Mouse (Mus musculus) heart, embryonic 11.5 days (tissue): ENCODE measurements around the gene Pam. TPM values are rescaled to one million over a fixed set of nuclear protein-coding genes. Genes with fewer than 3 reads are reported as not detected.

Experiments used
- ATAC-seq: fragments of 200-750 bp; cut with Nextera tagmentation; replicated peaks from 2 replicates; pipeline ENCODE4 v1.8.0; 2017; ENCODE audit warnings: moderate library complexity; ENCODE audit not compliant: insufficient number of reproducible peaks, low FRiP score, low TSS enrichment
- H3K27ac ChIP-seq: fragments of 300-500 bp; sonication (generic); 2 replicates; pipeline ENCODE4 v1.5.1; 2014; ENCODE audit warnings: mild to moderate bottlenecking, low read depth, low read length
- H3K27me3 ChIP-seq: fragments of 300-500 bp; sonication (generic); 2 replicates; pipeline ENCODE4 v1.6.1; 2014; ENCODE audit warnings: mild to moderate bottlenecking, low read length, mixed read lengths; ENCODE audit not compliant: control insufficient read depth, insufficient read depth
- H3K36me3 ChIP-seq: fragments of 300-500 bp; sonication (generic); 2 replicates; pipeline ENCODE4 v1.6.1; 2014; ENCODE audit warnings: mild to moderate bottlenecking, low read length, moderate library complexity, mixed read lengths; ENCODE audit not compliant: control insufficient read depth, insufficient read depth
- H3K4me1 ChIP-seq: fragments of 300-500 bp; sonication (generic); 2 replicates; pipeline ENCODE4 v1.6.1; 2014; ENCODE audit warnings: low read length; ENCODE audit not compliant: control insufficient read depth, insufficient read depth
- H3K4me2 ChIP-seq: fragments of 300-500 bp; sonication (generic); 2 replicates; pipeline ENCODE4 v1.6.1; 2014; ENCODE audit warnings: mild to moderate bottlenecking, moderate library complexity
- H3K4me3 ChIP-seq: fragments of 300-500 bp; sonication (generic); 2 replicates; pipeline ENCODE4 v1.5.1; 2014; ENCODE audit warnings: low read depth, low read length
- H3K9ac ChIP-seq: fragments of 300-500 bp; sonication (generic); 2 replicates; pipeline ENCODE4 v1.6.1; 2014; ENCODE audit warnings: mild to moderate bottlenecking, low read depth, low read length, moderate library complexity
- H3K9me3 ChIP-seq: fragments of 300-500 bp; sonication (generic); replicated peaks from 2 replicates; pipeline ENCODE4 v1.6.1; 2016; ENCODE audit warnings: low read length; ENCODE audit not compliant: control insufficient read depth
- WGBS: fragments of 180-500 bp; shearing (Covaris S2); extraction: QIAGEN DNeasy Blood & Tissue Kit; methylation state at CpG from one replicate; pipeline ENCODE4 v1.1.7; 2014; ENCODE audit not compliant: insufficient replicate concordance; 5-methylcytosine and 5-hydroxymethylcytosine counted together
- polyA plus RNA-seq: library from polyadenylated mRNA; unstranded; fragments of >200 nt; fragmentation: Nextera tagmentation; extraction: Ambion mirVana; gene quantifications from 2 replicates; pipeline ENCODE4 v1.2.1, GENCODE M21; 2014

Pam gene
- polyA plus RNA-seq, 1 experiment from 2014 or later = 317 TPM

DNA sequence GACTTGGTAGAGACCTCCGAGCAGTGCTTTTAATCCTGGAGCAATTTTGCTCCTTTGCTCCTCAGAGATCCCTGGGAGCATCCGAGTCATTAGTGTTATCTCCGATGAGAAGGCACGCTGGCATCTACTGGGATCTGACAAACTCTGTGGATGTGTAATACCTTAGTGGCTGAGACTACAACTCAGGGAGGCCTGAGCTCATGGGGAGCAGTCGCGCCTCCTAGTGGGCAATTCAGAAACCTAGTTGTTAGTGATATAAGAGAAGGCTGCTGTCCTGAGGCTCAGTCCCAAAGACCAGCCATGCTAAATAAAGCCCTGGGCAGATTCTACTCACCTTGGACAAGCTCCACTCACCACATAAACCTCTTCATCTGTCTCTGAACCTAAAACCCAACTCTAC, 23.4 kb downstream of the Pam start:
- Histone ChIP-seq H3K27me3 (no peaks in the 10 kb centered on the region), H3K4me1 (peaks cover 5% of the 10 kb centered on the region; the same call in 1 of the 2 replicates), H3K9ac (no peak overlapping the region), H3K4me3 (no peak overlapping the region), H3K36me3 (no peaks in the 10 kb centered on the region), H3K4me2 (no peak overlapping the region), H3K27ac (no peak overlapping the region), H3K9me3 (no peaks in the 10 kb centered on the region)
- 49% methylated on average over 6 of the region's 6 CpGs for WGBS
- no peak for ATAC-seq

GRCm38 (mm10) chr1:98071436-98071835, 24.0 kb downstream of the Pam start:
- Histone ChIP-seq H3K27ac (0 out of 2 replicates have a peak overlapping the region, but pooled peaks have one; percentile 10), H3K9ac (no peak overlapping the region), H3K36me3 (no peaks in the 10 kb centered on the region), H3K4me3 (no peak overlapping the region), H3K9me3 (no peaks in the 10 kb centered on the region), H3K27me3 (no peaks in the 10 kb centered on the region), H3K4me2 (no peak overlapping the region), H3K4me1 (peaks cover 5% of the 10 kb centered on the region; the same call in 1 of the 2 replicates)
- no peak for ATAC-seq
- WGBS = 84% methylated on average over 9 of the region's 9 CpGs

GRCm38 (mm10) chr1:98070743-98071325, 24.6 kb downstream of the Pam start:
- no peak overlapping the region for H3K4me2 ChIP-seq
- WGBS = 46% methylated on average over 5 of the region's 5 CpGs
- no peak overlapping the region for H3K4me3 ChIP-seq
- no peak overlapping the region for H3K9ac ChIP-seq
- H3K27ac ChIP-seq = 0 out of 2 replicates have a peak overlapping the region, but pooled peaks have one; percentile 22
- no peaks in the 10 kb centered on the region for H3K36me3 ChIP-seq
- no peak for ATAC-seq
- H3K4me1 ChIP-seq = peaks cover 5% of the 10 kb centered on the region; the same call in 1 of the 2 replicates
- H3K9me3 ChIP-seq = no peaks in the 10 kb centered on the region
- no peaks in the 10 kb centered on the region for H3K27me3 ChIP-seq

- no peak overlapping the region for H3K4me2 ChIP-seq
- no peaks in the 10 kb centered on the region for H3K27me3 ChIP-seq
- no peak overlapping the region for H3K9ac ChIP-seq
- peaks cover 5% of the 10 kb centered on the region; the same call in 1 of the 2 replicates for H3K4me1 ChIP-seq
- WGBS = 84% methylated on average over 4 of the region's 4 CpGs
- H3K4me3 ChIP-seq = no peak overlapping the region
- H3K36me3 ChIP-seq = no peaks in the 10 kb centered on the region
- H3K9me3 ChIP-seq = no peaks in the 10 kb centered on the region
- ATAC-seq = no peak
- H3K27ac ChIP-seq = no peak overlapping the region
These were observed 27.3 kb downstream of the Pam start for GRCm38 (mm10) chr1:98068177-98068576.

DNA sequence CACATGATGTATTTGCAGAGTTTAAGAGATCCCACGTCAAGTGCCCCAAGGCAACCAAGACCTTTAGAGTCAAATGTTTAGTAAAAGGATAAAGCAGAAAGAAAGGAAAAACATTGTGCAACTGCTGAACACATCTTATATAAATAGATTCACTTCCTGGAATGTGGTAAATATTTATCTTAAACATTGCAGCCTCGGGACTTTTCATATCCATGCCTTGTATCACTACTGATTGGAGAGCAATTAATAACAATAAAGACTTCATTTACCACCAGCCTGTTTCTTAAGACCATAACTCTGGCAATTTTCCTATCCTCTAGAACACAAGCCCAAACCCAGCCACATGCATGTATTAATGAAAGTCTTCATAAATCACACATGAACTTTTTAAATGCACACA, 33.4 kb downstream of the Pam start:
- 42% methylated on average over 2 of the region's 2 CpGs for WGBS
- no peak for ATAC-seq
- no peak overlapping the region for H3K4me3 ChIP-seq
- H3K4me1 ChIP-seq = no peaks in the 10 kb centered on the region; the same call in 1 of the 2 replicates
- H3K36me3 ChIP-seq = no peaks in the 10 kb centered on the region
- H3K9me3 ChIP-seq = no peaks in the 10 kb centered on the region
- H3K27me3 ChIP-seq = no peaks in the 10 kb centered on the region
- H3K27ac ChIP-seq = no peak overlapping the region
- H3K9ac ChIP-seq = no peak overlapping the region
- no peak overlapping the region for H3K4me2 ChIP-seq

GRCm38 (mm10) chr1:98059401-98059800, 36.0 kb downstream of the Pam start:
- H3K9me3 ChIP-seq = no peaks in the 10 kb centered on the region
- no peaks in the 10 kb centered on the region; the same call in 1 of the 2 replicates for H3K4me1 ChIP-seq
- 38% methylated on average over 1 of the region's 1 CpGs for WGBS
- H3K36me3 ChIP-seq = no peaks in the 10 kb centered on the region
- no peak overlapping the region for H3K4me2 ChIP-seq
- H3K9ac ChIP-seq = no peak overlapping the region
- no peak for ATAC-seq
- H3K27me3 ChIP-seq = no peaks in the 10 kb centered on the region
- no peak overlapping the region for H3K27ac ChIP-seq
- no peak overlapping the region for H3K4me3 ChIP-seq

DNA sequence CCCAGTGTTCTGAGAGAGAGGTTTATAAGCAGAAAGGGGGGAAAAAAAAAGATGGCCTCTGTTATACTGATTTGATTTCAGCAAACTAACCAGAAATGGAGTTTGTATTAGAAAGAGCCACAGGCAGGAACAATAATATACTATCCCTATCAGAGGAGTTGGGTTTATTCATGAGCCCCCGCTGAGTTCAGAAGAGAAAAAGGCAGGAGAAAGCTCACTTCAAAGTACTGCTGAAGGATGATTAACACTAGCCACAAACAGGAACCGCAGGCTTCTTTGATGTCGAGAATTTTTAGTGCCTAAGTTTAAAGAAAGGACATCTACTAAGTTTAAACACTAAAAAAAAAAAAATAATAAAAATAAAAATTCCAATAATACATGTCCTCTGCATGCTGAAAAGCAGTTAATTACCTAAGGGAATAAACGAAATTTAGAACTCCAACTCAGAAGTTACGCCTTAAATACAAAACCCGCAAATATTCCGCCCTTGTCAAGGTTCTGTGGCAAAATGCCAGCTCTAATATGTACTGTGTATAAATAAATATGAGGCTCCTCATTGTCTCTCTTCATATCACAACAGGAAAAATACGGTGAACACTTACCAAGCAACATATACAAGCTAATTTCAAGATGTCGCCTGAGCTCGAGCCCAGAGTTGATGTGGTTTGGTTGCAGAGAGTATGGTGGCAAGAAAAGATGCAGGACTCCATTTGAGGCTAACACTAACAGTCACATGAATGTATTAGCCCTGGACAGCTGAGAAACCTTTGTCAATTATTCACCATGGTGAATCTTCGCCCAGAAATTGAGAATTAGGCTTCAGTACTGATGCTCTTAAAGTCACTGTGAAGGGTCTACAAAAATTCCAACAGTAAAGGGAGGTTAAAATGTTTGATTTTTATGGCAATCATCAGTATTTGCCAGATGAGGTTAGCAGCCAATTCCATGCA, 38.2 kb downstream of the Pam start:
- H3K4me1 ChIP-seq = no peaks in the 10 kb centered on the region; the same call in 1 of the 2 replicates
- ATAC-seq = no peak
- WGBS = 71% methylated on average over 11 of the region's 11 CpGs
- H3K4me2 ChIP-seq = no peak overlapping the region
- no peak overlapping the region for H3K9ac ChIP-seq
- no peak overlapping the region for H3K27ac ChIP-seq
- no peaks in the 10 kb centered on the region for H3K27me3 ChIP-seq
- no peak overlapping the region for H3K4me3 ChIP-seq
- no peaks in the 10 kb centered on the region for H3K9me3 ChIP-seq
- no peaks in the 10 kb centered on the region for H3K36me3 ChIP-seq

DNA sequence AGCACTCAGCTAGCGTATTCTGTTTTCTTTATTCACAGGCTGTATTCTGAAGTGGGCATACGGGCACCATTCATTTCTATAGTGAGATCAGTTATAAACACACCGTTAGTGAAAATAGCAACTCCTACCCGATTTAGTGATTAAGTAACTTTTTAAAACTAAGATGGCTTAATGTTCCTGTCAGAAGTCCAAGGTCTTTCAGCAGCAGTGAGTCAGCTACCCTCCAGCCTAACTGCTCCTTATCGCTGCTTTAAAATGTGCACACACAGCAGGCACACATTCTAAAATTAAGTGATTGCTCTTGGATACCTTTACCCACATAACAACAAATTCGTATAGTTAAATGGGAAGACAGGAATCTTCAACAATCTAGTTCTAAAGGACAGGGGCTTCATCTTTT, 39.2 kb downstream of the Pam start:
- no peak overlapping the region for H3K9ac ChIP-seq
- no peak for ATAC-seq
- 71% methylated on average over 6 of the region's 6 CpGs for WGBS
- H3K27me3 ChIP-seq = no peaks in the 10 kb centered on the region
- H3K27ac ChIP-seq = no peak overlapping the region
- no peak overlapping the region for H3K4me2 ChIP-seq
- no peaks in the 10 kb centered on the region for H3K36me3 ChIP-seq
- H3K4me3 ChIP-seq = no peak overlapping the region
- H3K4me1 ChIP-seq = no peaks in the 10 kb centered on the region; the same call in 1 of the 2 replicates
- no peaks in the 10 kb centered on the region for H3K9me3 ChIP-seq
